Mouse (Mus musculus) limb, embryonic 14.5 days (tissue): Measurements from ENCODE around the gene Eps15. TPM values are rescaled to one million over a fixed set of nuclear protein-coding genes. Genes with fewer than 3 reads are reported as not detected.

Experiments
- ATAC-seq: fragments of 200-750 bp; cut with Nextera tagmentation; 2 replicates; pipeline ENCODE4 v1.8.0; 2017; ENCODE audit warnings: low read depth, moderate number of reproducible peaks, moderate TSS enrichment; ENCODE audit not compliant: low FRiP score
- DNase-seq: peaks from one replicate; pipeline ENCODE4 v3.0.0-alpha.2; 2015; ENCODE audit warnings: low spot score
- H3K27ac ChIP-seq: fragments of 300-500 bp; sonication (generic); replicated peaks from 2 replicates; pipeline ENCODE4 v1.5.1; 2014; ENCODE audit warnings: low read depth, mild to moderate bottlenecking, low read length, moderate library complexity, mixed read lengths
- H3K27me3 ChIP-seq: fragments of 300-500 bp; sonication (generic); 2 replicates; pipeline ENCODE4 v1.6.1; 2014; ENCODE audit warnings: low read length, mixed read lengths; ENCODE audit not compliant: control insufficient read depth, insufficient read depth
- H3K36me3 ChIP-seq: fragments of 300-500 bp; sonication (generic); 2 replicates; pipeline ENCODE4 v1.6.1; 2014; ENCODE audit warnings: mild to moderate bottlenecking, low read length, moderate library complexity, mixed read lengths; ENCODE audit not compliant: control insufficient read depth, insufficient read depth
- H3K4me1 ChIP-seq: fragments of 300-500 bp; sonication (generic); 2 replicates; pipeline ENCODE4 v1.6.1; 2014; ENCODE audit warnings: antibody characterized with exemption, low read length, mixed read lengths; ENCODE audit not compliant: control insufficient read depth, insufficient read depth
- H3K4me2 ChIP-seq: fragments of 300-500 bp; sonication (generic); replicated peaks from 2 replicates; pipeline ENCODE4 v1.6.1; 2014; ENCODE audit warnings: low read depth, mild to moderate bottlenecking, low read length, moderate library complexity; ENCODE audit not compliant: severe bottlenecking
- H3K4me3 ChIP-seq: fragments of 300-500 bp; sonication (generic); replicated peaks from 2 replicates; pipeline ENCODE4 v1.5.1; 2014; ENCODE audit warnings: low read length
- H3K9ac ChIP-seq: fragments of 300-500 bp; sonication (generic); 2 replicates; pipeline ENCODE4 v1.6.1; 2014; ENCODE audit warnings: mild to moderate bottlenecking, low read depth, low read length, moderate library complexity; ENCODE audit not compliant: severe bottlenecking
- H3K9me3 ChIP-seq: fragments of 300-500 bp; sonication (generic); 2 replicates; pipeline ENCODE4 v1.6.1; 2016; ENCODE audit warnings: low read length; ENCODE audit not compliant: control insufficient read depth
- POLR2A ChIP-seq: fragments of 200-500 bp; IDR thresholded peaks from 2 replicates; pipeline ENCODE4 v1.8.0; 2012; ENCODE audit warnings: inconsistent platforms, mild to moderate bottlenecking, moderate library complexity, borderline replicate concordance; ENCODE audit not compliant: insufficient read depth, insufficient read length; ENCODE audit errors: extremely low read depth
- WGBS: fragments of 180-500 bp; shearing (Covaris S2); extraction: QIAGEN DNeasy Blood & Tissue Kit; methylation state at CpG from one replicate; pipeline ENCODE4 v1.1.7; 2014; 5-methylcytosine and 5-hydroxymethylcytosine counted together
- polyA plus RNA-seq, 2 experiments: library from polyadenylated mRNA; depleted of rRNA in 1 of 2; stranded (reverse) in 1 of 2; unstranded in 1 of 2; fragments of >200 nt; fragmentation: Nextera tagmentation in 1 of 2; extraction: Ambion mirVana in 1 of 2; gene quantifications; 2 replicates each; pipeline versions ENCODE4 v1.2.1 to v1.2.3; 2012 to 2014

The Eps15 gene
- polyA plus RNA-seq, 2 experiments: 27.0 to 36.3 TPM

GRCm38 (mm10) chr4:109267452-109267851 is 12.6 kb upstream of the Eps15 start:
- H3K9me3 ChIP-seq: no peaks in the 10 kb centered on the region
- no peaks in the 10 kb centered on the region for H3K27me3 ChIP-seq
- ATAC-seq (no peak), DNase-seq (no peak)
- no peaks in the 10 kb centered on the region for H3K36me3 ChIP-seq
- no peak overlapping the region for H3K4me3 ChIP-seq
- WGBS: 76% methylated on average over 3 of the region's 3 CpGs
- no peak overlapping the region for H3K9ac ChIP-seq
- no peak overlapping the region for H3K27ac ChIP-seq
- no peaks in the 10 kb centered on the region for H3K4me1 ChIP-seq
- H3K4me2 ChIP-seq: no peak overlapping the region
- no peak for TF ChIP-seq POLR2A

- ATAC-seq (no peak), DNase-seq (no peak)
- 82% methylated on average over 3 of the region's 3 CpGs for WGBS
Measured at GRCm38 (mm10) chr4:109268903-109269302, 11.2 kb upstream of the Eps15 start.

GRCm38 (mm10) chr4:109271803-109272202 is 8.3 kb upstream of the Eps15 start:
- Histone ChIP-seq H3K9me3 (no peaks in the 10 kb centered on the region), H3K4me1 (no peaks in the 10 kb centered on the region), H3K9ac (no peak overlapping the region), H3K36me3 (no peaks in the 10 kb centered on the region), H3K4me3 (no peak overlapping the region), H3K27me3 (no peaks in the 10 kb centered on the region), H3K4me2 (no peak overlapping the region), H3K27ac (no peak overlapping the region)
- DNase-seq (no peak), ATAC-seq (no peak)
- 88% methylated on average over 4 of the region's 4 CpGs for WGBS
- no peak for TF ChIP-seq POLR2A

More at GRCm38 (mm10) chr4:109268903-109269302, 11.2 kb upstream of the Eps15 start:
- Histone ChIP-seq H3K4me2 (no peak overlapping the region), H3K9me3 (no peaks in the 10 kb centered on the region), H3K27me3 (no peaks in the 10 kb centered on the region), H3K4me1 (no peaks in the 10 kb centered on the region), H3K9ac (no peak overlapping the region), H3K36me3 (no peaks in the 10 kb centered on the region), H3K27ac (no peak overlapping the region), H3K4me3 (no peak overlapping the region)
- no peak for TF ChIP-seq POLR2A

GRCm38 (mm10) chr4:109273586-109274240 is 6.4 kb upstream of the Eps15 start:
- no peaks in the 10 kb centered on the region for H3K36me3 ChIP-seq
- ATAC-seq: no peak
- H3K4me3 ChIP-seq: no peak overlapping the region

GRCm38 (mm10) chr4:109280459-109281160 is 542 bp downstream of the Eps15 start:
- Histone ChIP-seq H3K4me2 (peak overlapping the region; percentile 85), H3K27ac (peak overlapping the region; percentile 79), H3K4me3 (peak overlapping the region; percentile 83), H3K9ac (peak overlapping the region; percentile 86), H3K9me3 (no peaks in the 10 kb centered on the region), H3K4me1 (peaks cover 12% of the 10 kb centered on the region), H3K36me3 (no peaks in the 10 kb centered on the region), H3K27me3 (no peaks in the 10 kb centered on the region)
- ATAC-seq (peak; percentile 85), DNase-seq (peak; percentile 14)
- 1% methylated on average over 33 of the region's 85 CpGs for WGBS
- no peak for TF ChIP-seq POLR2A

More at GRCm38 (mm10) chr4:109273586-109274240, 6.4 kb upstream of the Eps15 start:
- H3K4me1 ChIP-seq: no peaks in the 10 kb centered on the region
- H3K9me3 ChIP-seq: no peaks in the 10 kb centered on the region
- no peak overlapping the region for H3K9ac ChIP-seq
- WGBS: 85% methylated on average over 2 of the region's 2 CpGs
- no peaks in the 10 kb centered on the region for H3K27me3 ChIP-seq
- TF ChIP-seq POLR2A: no peak
- H3K4me2 ChIP-seq: no peak overlapping the region
- no peak overlapping the region for H3K27ac ChIP-seq
- no peak for DNase-seq
